Mouse (Mus musculus) forebrain, postnatal 0 days (tissue): ENCODE measurements around the gene Zfp462. TPM values are rescaled to one million over a fixed set of nuclear protein-coding genes. Genes with fewer than 3 reads are reported as not detected.

Source experiments
- ATAC-seq: fragments of 200-750 bp; cut with Nextera tagmentation; 2 replicates; pipeline ENCODE4 v1.8.0; 2017; ENCODE audit warnings: mild to moderate bottlenecking, moderate library complexity
- DNase-seq: peaks from one replicate; pipeline ENCODE4 v3.0.0-alpha.2; 2015
- H3K27ac ChIP-seq: fragments of 300-500 bp; sonication (generic); 2 replicates; pipeline ENCODE4 v1.5.1; 2014; ENCODE audit warnings: low read depth, mild to moderate bottlenecking, antibody characterized with exemption, low read length, moderate library complexity, mixed read lengths
- H3K27me3 ChIP-seq: fragments of 300-500 bp; sonication (generic); 2 replicates; pipeline ENCODE4 v1.6.1; 2014; ENCODE audit warnings: mild to moderate bottlenecking, low read length, mixed read lengths; ENCODE audit not compliant: insufficient read depth
- H3K36me3 ChIP-seq: fragments of 300-500 bp; sonication (generic); 2 replicates; pipeline ENCODE4 v1.6.1; 2014; ENCODE audit warnings: mild to moderate bottlenecking, moderate library complexity; ENCODE audit not compliant: insufficient read depth
- H3K4me1 ChIP-seq: fragments of 300-500 bp; sonication (generic); 2 replicates; pipeline ENCODE4 v1.6.1; 2014; ENCODE audit warnings: antibody characterized with exemption; ENCODE audit not compliant: insufficient read depth
- H3K4me2 ChIP-seq: fragments of 300-500 bp; sonication (generic); 2 replicates; pipeline ENCODE4 v1.6.1; 2014; ENCODE audit warnings: low read depth, mild to moderate bottlenecking, moderate library complexity
- H3K4me3 ChIP-seq: fragments of 300-500 bp; sonication (generic); 2 replicates; pipeline ENCODE4 v1.5.1; 2014; ENCODE audit warnings: low read depth, low read length, mixed read lengths
- H3K9ac ChIP-seq: fragments of 300-500 bp; sonication (generic); 2 replicates; pipeline ENCODE4 v1.6.1; 2014; ENCODE audit warnings: mild to moderate bottlenecking
- H3K9me3 ChIP-seq: fragments of 300-500 bp; sonication (generic); 2 replicates; pipeline ENCODE4 v1.6.1; 2016; ENCODE audit warnings: low read length
- CTCF ChIP-seq: sonication (generic); IDR thresholded peaks from 2 replicates; pipeline ENCODE4 v1.5.1; 2016; ENCODE audit warnings: antibody characterized with exemption, control low read depth, low read depth
- WGBS: fragments of 180-500 bp; shearing (Covaris S2); extraction: QIAGEN DNeasy Blood & Tissue Kit; methylation state at CpG from one replicate; pipeline ENCODE4 v1.1.7; 2014; 5-methylcytosine and 5-hydroxymethylcytosine counted together
- polyA plus RNA-seq: library from polyadenylated mRNA; unstranded; fragments of >200 nt; fragmentation: Nextera tagmentation; extraction: Ambion mirVana; gene quantifications from 2 replicates; pipeline ENCODE4 v1.2.1, GENCODE M21; 2015
- total RNA-seq: library from RNA; depleted of rRNA; stranded (reverse); fragments of >200 nt; gene quantifications from 2 replicates; pipeline ENCODE4 v1.2.3, GENCODE M21; 2014

The Zfp462 gene
- total and polyA plus RNA-seq, 2 experiments from 2014 or later: 6.2 to 48.4 TPM

DNA sequence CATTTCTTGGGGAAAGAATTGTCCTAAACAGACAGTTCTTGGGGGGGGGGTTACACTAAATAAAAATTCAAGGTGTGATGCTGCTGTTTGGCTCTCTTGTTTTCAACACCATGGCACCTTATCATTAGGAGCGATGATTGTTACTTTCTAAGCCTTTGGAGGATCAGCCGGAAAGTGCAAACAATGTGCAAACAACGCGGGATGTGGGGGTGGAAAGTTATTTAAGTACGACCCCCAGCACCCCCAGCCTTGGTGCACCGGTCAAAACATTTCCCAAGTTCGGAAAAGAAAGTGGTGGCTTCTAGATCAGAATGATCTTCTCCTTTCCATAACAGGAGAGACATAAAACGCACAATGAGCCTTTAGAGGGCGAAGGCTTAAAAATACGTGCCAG, 1.8 kb downstream of the Zfp462 start:
- peak overlapping the region; percentile 84 for H3K4me2 ChIP-seq
- no peaks in the 10 kb centered on the region for H3K9me3 ChIP-seq
- H3K4me3 ChIP-seq: peak overlapping the region; percentile 67
- peak overlapping the region; percentile 98 for H3K27ac ChIP-seq
- H3K36me3 ChIP-seq: no peaks in the 10 kb centered on the region
- WGBS: under 1% methylated on average over 10 of the region's 10 CpGs
- peak overlapping the region; percentile 85 for H3K9ac ChIP-seq
- ATAC-seq (no peak), DNase-seq (no peak)
- peaks cover 11% of the 10 kb centered on the region for H3K4me1 ChIP-seq
- H3K27me3 ChIP-seq: no peaks in the 10 kb centered on the region
- no peak for TF ChIP-seq CTCF

DNA sequence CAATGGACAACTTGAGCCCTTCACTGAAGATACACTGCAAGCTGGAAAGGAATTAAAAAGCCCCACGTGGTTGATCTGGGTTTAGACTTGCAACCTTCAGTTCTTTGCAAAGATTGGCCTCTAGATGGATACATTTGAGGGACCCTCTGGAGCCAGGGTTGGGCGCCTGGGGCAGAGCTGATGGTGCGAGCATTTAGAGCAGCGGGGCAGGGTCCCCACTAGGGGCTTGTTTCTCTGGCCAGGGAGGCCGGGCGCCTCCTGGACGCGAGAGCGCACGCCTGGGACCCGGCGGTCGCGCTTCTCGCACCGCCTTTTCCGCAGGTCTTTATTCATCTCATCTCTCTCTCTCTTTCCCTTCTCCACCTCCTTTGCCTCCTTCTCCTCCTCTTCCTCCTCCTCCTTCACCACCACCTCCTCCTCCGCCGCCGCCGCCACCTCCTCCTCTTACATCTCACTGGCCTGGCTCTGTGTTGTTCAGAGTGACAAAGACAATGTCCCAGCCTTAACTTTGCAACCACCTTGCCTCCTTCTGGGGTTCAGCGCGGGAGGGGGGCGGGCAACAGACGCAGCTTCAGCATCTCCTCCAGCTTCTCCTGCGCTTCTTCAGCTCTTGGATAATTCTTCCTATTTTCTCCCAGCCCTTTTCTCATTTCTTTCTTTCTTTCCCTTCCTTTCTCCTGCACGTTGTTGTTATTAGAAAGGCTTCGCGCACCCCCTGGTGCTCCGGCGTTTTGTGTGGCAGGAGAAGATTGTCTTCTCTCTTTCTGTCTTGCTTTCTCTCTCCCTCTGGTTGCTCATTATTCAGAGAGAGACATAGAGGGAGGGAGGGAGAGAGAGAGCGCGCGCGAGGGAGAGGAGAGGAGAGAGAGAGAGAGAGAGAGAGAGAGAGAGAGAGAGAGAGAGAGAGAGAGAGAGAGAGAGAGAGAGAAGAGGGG, 2.5 kb downstream of the Zfp462 start:
- peak overlapping the region; percentile 85 for H3K9ac ChIP-seq
- peak overlapping the region; percentile 98 for H3K27ac ChIP-seq
- peak; percentile 49 for TF ChIP-seq CTCF
- H3K9me3 ChIP-seq: no peaks in the 10 kb centered on the region
- H3K4me2 ChIP-seq: peak overlapping the region; percentile 84
- no peaks in the 10 kb centered on the region for H3K27me3 ChIP-seq
- ATAC-seq (peak; percentile 53), DNase-seq (peak; percentile 81)
- H3K4me1 ChIP-seq: peaks cover 13% of the 10 kb centered on the region
- no peaks in the 10 kb centered on the region for H3K36me3 ChIP-seq
- under 1% methylated on average over 31 of the region's 35 CpGs for WGBS
- H3K4me3 ChIP-seq: peak overlapping the region; percentile 67

DNA sequence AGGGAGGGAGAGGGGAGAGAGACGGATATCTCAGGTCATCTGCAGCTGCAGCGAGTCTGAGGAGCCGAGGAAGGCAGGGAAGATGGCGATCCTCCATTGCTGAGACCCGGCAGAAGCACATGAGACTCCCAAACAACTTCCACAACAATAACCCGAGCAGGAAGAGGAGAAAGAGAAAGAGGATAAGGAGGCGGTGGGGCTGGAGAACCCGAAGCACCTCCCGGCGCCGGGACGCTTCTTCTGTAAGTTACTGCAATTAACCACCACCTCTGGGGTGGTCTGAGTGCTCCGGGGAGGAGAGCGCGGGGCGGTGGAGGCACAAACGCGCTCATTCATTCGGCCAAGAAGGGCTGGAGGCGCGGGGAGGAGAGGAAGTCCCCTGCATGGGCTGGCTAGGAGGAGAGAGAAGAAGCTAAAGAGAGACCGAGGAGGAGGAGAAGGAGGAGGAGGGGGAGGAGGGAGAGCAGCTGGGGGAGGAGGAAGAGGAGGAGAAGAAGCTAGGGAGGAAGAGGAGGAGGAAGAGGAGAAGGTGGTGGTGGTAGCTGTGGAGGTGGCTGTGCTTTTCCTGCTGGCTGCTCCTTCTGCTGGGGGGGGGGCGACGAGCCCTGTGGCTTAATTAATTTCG, 3.3 kb downstream of the Zfp462 start:
- Histone ChIP-seq H3K4me1 (peaks cover 17% of the 10 kb centered on the region), H3K27me3 (no peaks in the 10 kb centered on the region), H3K4me3 (peak overlapping the region; percentile 67), H3K9me3 (no peaks in the 10 kb centered on the region), H3K4me2 (peak overlapping the region; percentile 84), H3K36me3 (no peaks in the 10 kb centered on the region), H3K27ac (peak overlapping the region; percentile 98), H3K9ac (peak overlapping the region; percentile 85)
- WGBS: 2% methylated on average over 24 of the region's 25 CpGs
- no peak for TF ChIP-seq CTCF
- ATAC-seq: peak; percentile 33
- DNase-seq: peak; percentile 72

DNA sequence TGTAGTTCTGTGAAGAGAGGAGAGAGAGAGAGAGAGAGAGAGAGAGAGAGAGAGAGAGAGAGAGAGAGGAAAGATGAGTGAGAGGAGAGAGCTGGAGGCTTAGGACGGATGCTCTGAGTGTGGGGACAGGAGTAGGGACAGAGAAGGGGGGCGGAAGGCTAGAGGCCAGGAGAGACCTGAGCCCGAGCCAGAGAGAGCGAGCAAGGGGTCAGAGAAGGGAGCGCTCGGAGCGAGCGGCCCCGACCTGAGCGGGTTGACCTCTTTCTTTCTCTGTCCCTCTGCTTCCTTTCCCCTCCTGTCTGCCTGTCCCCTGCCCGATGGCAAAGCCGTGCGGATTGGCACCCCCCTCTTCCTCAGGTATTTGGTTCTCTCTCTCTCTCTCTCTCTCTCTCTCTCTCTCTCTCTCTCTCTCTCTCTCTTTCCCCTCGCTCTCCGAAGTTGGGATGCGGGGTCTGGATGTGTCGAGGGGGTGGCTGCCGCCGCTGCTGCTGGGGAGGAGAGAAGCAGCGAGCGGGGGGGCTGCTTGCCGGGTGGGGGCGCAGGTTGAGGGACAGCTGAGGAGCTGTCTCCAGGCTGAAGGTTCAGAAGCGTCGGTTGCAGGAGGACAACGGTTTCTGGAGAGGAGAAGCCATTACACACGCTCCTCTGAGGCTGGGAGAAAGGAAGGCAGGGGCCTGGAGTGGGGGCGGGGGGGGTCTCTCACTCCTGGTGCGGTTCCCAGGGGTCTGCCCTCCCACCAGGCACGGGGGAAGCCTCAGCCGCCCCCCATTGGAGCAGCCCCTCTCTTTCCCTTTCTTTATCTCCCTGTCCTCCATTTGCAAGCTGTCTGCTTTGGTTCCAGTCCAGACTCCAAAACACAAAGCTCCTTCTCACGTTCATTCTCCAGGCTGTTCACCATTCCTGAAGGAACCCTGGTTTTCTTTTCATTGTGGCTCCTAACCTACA, 4.0 kb downstream of the Zfp462 start:
- Histone ChIP-seq H3K9ac (peak overlapping the region; percentile 85), H3K27ac (peak overlapping the region; percentile 98), H3K4me1 (peaks cover 17% of the 10 kb centered on the region), H3K27me3 (no peaks in the 10 kb centered on the region), H3K36me3 (no peaks in the 10 kb centered on the region), H3K9me3 (no peaks in the 10 kb centered on the region), H3K4me3 (peak overlapping the region; percentile 67), H3K4me2 (peak overlapping the region; percentile 84)
- no peak for TF ChIP-seq CTCF
- 4% methylated on average over 32 of the region's 32 CpGs for WGBS
- DNase-seq (peak; percentile 75), ATAC-seq (peak; percentile 48)

DNA sequence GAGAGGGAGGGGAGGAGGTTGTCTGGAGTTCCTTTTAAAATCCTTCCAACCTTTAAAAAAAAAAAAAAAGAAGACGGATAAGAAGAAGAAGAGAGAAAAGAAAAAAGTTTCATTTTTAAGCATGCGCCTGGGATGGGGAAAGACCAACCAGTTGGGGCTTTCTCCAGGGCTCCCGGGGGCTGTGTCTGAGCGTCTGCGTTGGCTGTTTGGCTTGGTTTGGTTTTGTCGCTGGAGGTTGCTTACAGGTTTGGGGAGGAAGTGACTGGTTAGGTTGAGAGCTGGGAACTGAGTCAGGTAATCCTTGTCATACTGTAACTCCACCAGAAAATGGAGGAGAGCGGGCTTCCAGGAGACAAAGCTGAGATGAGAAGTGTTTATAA, 4.7 kb downstream of the Zfp462 start:
- peak; percentile 63 for DNase-seq
- peaks cover 17% of the 10 kb centered on the region for H3K4me1 ChIP-seq
- H3K9me3 ChIP-seq: no peaks in the 10 kb centered on the region
- TF ChIP-seq CTCF: no peak
- no peaks in the 10 kb centered on the region for H3K36me3 ChIP-seq
- H3K4me2 ChIP-seq: peak overlapping the region; percentile 84
- H3K9ac ChIP-seq: peak overlapping the region; percentile 85
- WGBS: 4% methylated on average over 7 of the region's 7 CpGs
- H3K4me3 ChIP-seq: peak overlapping the region; percentile 67
- no peaks in the 10 kb centered on the region for H3K27me3 ChIP-seq
- ATAC-seq: no peak
- H3K27ac ChIP-seq: peak overlapping the region; percentile 98

DNA sequence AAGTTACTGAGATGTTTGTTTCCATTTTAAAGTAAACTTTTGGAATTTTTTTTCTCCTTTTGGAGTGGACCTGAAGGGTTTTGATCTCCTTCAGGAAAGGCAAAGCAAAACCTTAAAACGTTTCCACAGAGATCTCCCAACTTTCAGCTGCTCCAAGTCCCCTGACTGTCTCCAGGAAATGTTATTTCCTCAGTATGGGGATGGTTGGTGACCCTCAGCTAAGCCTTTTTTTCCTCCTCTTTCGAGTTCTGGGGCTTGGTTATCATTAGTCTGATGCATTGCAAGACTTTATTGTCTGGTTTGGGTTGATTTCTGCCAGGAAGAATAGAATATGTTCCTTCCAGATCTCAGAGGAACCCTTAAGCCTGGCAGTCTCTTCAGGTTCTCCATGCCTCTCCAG, 5.3 kb downstream of the Zfp462 start:
- peaks cover 17% of the 10 kb centered on the region for H3K4me1 ChIP-seq
- H3K27me3 ChIP-seq: no peaks in the 10 kb centered on the region
- no peaks in the 10 kb centered on the region for H3K9me3 ChIP-seq
- no peak for TF ChIP-seq CTCF
- peak overlapping the region; percentile 67 for H3K4me3 ChIP-seq
- peak overlapping the region; percentile 85 for H3K9ac ChIP-seq
- no peaks in the 10 kb centered on the region for H3K36me3 ChIP-seq
- 15% methylated on average over 2 of the region's 2 CpGs for WGBS
- ATAC-seq (no peak), DNase-seq (no peak)
- peak overlapping the region; percentile 98 for H3K27ac ChIP-seq
- peak overlapping the region; percentile 84 for H3K4me2 ChIP-seq
